Mouse (Mus musculus) hindbrain, embryonic 10.5 days (tissue): ENCODE data around the gene A930004D18Rik. TPM values are rescaled to one million over a fixed set of nuclear protein-coding genes. Genes with fewer than 3 reads are reported as not detected.

Experiments
- polyA plus RNA-seq: library from polyadenylated mRNA; unstranded; fragments of >200 nt; fragmentation: Nextera tagmentation; extraction: Ambion mirVana; gene quantifications from 2 replicates; pipeline ENCODE4 v1.2.1, GENCODE M21; 2016

The A930004D18Rik gene
- polyA plus RNA-seq, 1 experiment from 2014 or later, result 22.5 TPM

Other genes with a start within 250 kb of the A930004D18Rik start
- not detected in 2 replicates for gene H2al2a, start 40.8 kb downstream of the A930004D18Rik start, polyA plus RNA-seq
- gene Skida1, start 11.3 kb upstream of the A930004D18Rik start, polyA plus RNA-seq, result 19.3 and 21.9 TPM in 2 replicates
- 65.0 and 66.0 TPM in 2 replicates for gene Mllt10, start 17.5 kb upstream of the A930004D18Rik start, polyA plus RNA-seq